Mouse (Mus musculus): ENCODE data around the gene Cxcl14. TPM values are rescaled to one million over a fixed set of nuclear protein-coding genes. Genes with fewer than 3 reads are reported as not detected.

Cxcl14 gene
- polyA plus RNA-seq, 1 experiment from 2014 or later = 21.0 TPM

Other genes with a start within 250 kb of the Cxcl14 start
- 243 and 285 TPM in 2 replicates for gene H2afy, start 160.2 kb downstream of the Cxcl14 start, polyA plus RNA-seq (2015; fragmentation: Nextera tagmentation; extraction: Ambion mirVana)
- 0.91 and 0.93 TPM in 2 replicates for gene Tifab, start 117.7 kb downstream of the Cxcl14 start, polyA plus RNA-seq (2015; fragmentation: Nextera tagmentation; extraction: Ambion mirVana)
- gene Neurog1, start 44.4 kb downstream of the Cxcl14 start, polyA plus RNA-seq (2015; fragmentation: Nextera tagmentation; extraction: Ambion mirVana) = 2.3 and 3.2 TPM in 2 replicates
- gene Gm3045, start 130.0 kb upstream of the Cxcl14 start, polyA plus RNA-seq (2015; fragmentation: Nextera tagmentation; extraction: Ambion mirVana) = not detected in 2 replicates
- not detected in 2 replicates for gene Slc25a48, start 141.8 kb upstream of the Cxcl14 start, polyA plus RNA-seq (2015; fragmentation: Nextera tagmentation; extraction: Ambion mirVana)
- not detected in 2 replicates for gene Il9, start 185.7 kb upstream of the Cxcl14 start, polyA plus RNA-seq (2015; fragmentation: Nextera tagmentation; extraction: Ambion mirVana)
- 3.2 and 3.3 TPM in 2 replicates for gene Fbxl21, start 225.9 kb upstream of the Cxcl14 start, polyA plus RNA-seq (2015; fragmentation: Nextera tagmentation; extraction: Ambion mirVana)

Measured in midbrain, embryonic 16.5 days (tissue).